Mouse (Mus musculus): ENCODE measurements around the gene Vwa5b1. TPM values are rescaled to one million over a fixed set of nuclear protein-coding genes. Genes with fewer than 3 reads are reported as not detected.
A peak's percentile ranks its signal among the peaks of the same experiment; 100 is the strongest.

Vwa5b1 gene
- polyA plus RNA-seq, 1 experiment from 2014 or later = 0.14 TPM

GRCm38 (mm10) chr4:138642272-138642671, 6.6 kb upstream of the Vwa5b1 start:
- Histone ChIP-seq H3K36me3 (no peaks in the 10 kb centered on the region), H3K27ac (no peak overlapping the region), H3K4me3 (no peak overlapping the region), H3K27me3 (ENCODE audit: low read depth, poor library complexity, severe bottlenecking) (no peaks in the 10 kb centered on the region), H3K9me3 (replicated peaks) (no peaks in the 10 kb centered on the region), H3K4me1 (no peaks in the 10 kb centered on the region)
- no peak for DNase-seq (ENCODE audit: low spot score)
- WGBS = 23% methylated on average over 4 of the region's 4 CpGs

DNA sequence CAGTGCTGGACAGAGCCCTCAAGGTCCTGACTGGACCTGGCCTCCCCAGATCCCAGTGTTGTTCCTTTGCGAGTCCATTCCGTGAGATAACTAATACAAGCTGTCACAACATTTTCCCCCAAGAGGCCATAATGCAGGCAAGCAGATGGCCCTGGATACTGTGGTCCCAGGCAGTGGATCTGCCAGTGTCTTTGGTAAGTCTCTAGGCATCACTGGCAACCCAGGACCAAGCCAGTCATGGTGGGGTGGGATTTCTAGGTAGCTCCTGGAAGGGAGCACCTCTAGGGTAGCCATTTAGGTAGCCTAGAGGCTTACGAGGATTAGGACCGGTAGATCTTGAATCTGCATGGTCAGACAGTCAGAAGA, 445 bp upstream of the Vwa5b1 start:
- no peaks in the 10 kb centered on the region for H3K9me3 ChIP-seq (replicated peaks)
- H3K27ac ChIP-seq = 0 out of 2 replicates have a peak overlapping the region, but pooled peaks have one; percentile 30
- no peaks in the 10 kb centered on the region for H3K27me3 ChIP-seq (ENCODE audit: low read depth, poor library complexity, severe bottlenecking)
- no peak for DNase-seq (ENCODE audit: low spot score)
- no peak overlapping the region for H3K4me3 ChIP-seq
- peaks cover 22% of the 10 kb centered on the region for H3K4me1 ChIP-seq
- WGBS = 39% methylated on average over 4 of the region's 4 CpGs
- H3K36me3 ChIP-seq = no peaks in the 10 kb centered on the region

DNA sequence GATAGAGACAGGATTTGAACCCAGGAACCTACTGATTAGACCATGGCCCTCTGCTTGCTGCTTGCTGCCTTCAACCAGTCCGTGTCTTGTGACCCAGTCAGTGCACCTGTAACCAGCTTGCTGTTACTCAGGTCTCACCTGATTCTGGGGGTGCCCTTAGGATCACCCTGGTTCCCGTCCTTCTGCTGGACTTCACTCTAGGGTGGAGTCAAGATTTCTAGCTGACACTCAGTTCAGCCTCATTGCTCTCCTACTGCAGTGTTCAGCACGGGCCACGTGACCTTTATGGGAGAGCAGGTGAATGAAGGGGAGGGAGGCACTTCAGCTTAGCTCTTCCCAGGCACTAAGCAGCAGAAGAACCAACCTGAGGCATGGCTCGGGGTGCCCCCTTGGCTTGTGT, 7.4 kb downstream of the Vwa5b1 start:
- H3K4me1 ChIP-seq = no peaks in the 10 kb centered on the region
- no peak overlapping the region for H3K4me3 ChIP-seq
- H3K27me3 ChIP-seq (ENCODE audit: low read depth, poor library complexity, severe bottlenecking) = no peaks in the 10 kb centered on the region
- WGBS = 70% methylated on average over 5 of the region's 5 CpGs
- H3K9me3 ChIP-seq (replicated peaks) = no peaks in the 10 kb centered on the region
- H3K36me3 ChIP-seq = no peaks in the 10 kb centered on the region
- H3K27ac ChIP-seq = no peak overlapping the region
- DNase-seq (ENCODE audit: low spot score) = no peak

DNA sequence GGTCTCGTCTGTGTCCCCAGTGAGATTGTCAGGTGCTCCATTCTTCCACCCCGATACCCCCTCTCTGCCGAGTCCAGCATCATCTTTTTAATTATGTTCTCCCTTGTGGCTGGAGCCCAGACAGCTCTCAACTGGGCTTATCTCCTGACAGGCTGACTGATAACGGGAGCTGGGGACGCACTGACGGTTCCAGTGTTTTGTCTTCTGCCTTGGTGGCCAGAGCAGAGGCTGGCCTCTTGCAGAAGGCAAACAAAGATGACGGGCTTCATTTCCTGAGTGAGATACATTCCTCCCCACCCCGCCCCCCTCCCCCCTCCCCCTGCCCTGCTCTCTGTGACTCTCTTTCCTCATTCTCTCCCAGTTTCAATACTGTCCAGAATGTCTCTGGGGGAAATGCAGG, 21.2 kb downstream of the Vwa5b1 start:
- no peak overlapping the region for H3K27ac ChIP-seq
- 13% methylated on average over 8 of the region's 8 CpGs for WGBS
- no peak overlapping the region for H3K4me3 ChIP-seq
- H3K36me3 ChIP-seq = no peaks in the 10 kb centered on the region
- no peaks in the 10 kb centered on the region for H3K9me3 ChIP-seq (replicated peaks)
- DNase-seq (ENCODE audit: low spot score) = no peak
- H3K4me1 ChIP-seq = peaks cover 15% of the 10 kb centered on the region
- H3K27me3 ChIP-seq (ENCODE audit: low read depth, poor library complexity, severe bottlenecking) = peaks cover 5% of the 10 kb centered on the region; the same call in 1 of the 2 replicates

DNA sequence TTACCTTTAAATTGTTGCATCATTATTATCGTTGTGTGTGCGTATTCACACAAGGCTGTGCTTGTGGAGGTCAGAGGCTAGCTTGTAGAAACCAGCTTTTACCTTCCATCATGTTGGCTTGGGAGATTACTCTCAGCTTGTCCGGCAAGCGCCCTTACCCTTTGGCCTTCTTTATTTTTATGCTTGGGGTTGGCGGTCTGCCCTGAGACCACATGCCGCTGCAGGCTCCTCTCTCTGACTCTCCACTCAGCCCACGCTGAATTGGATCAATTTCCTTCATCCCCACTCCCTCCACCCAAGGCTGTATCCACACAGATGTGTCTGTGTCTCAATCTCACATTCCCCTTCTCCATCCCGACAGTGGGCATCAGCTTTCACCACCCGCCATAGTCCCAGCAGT, 33.8 kb downstream of the Vwa5b1 start:
- Histone ChIP-seq H3K27ac (no peak overlapping the region), H3K27me3 (ENCODE audit: low read depth, poor library complexity, severe bottlenecking) (0 out of 2 replicates have a peak, but pooled peaks cover 19% of the 10 kb centered on the region), H3K4me1 (peaks cover under 1% of the 10 kb centered on the region; the same call in 1 of the 2 replicates), H3K36me3 (no peaks in the 10 kb centered on the region), H3K4me3 (no peak overlapping the region), H3K9me3 (replicated peaks) (no peaks in the 10 kb centered on the region)
- 87% methylated on average over 9 of the region's 9 CpGs for WGBS
- no peak for DNase-seq (ENCODE audit: low spot score)

DNA sequence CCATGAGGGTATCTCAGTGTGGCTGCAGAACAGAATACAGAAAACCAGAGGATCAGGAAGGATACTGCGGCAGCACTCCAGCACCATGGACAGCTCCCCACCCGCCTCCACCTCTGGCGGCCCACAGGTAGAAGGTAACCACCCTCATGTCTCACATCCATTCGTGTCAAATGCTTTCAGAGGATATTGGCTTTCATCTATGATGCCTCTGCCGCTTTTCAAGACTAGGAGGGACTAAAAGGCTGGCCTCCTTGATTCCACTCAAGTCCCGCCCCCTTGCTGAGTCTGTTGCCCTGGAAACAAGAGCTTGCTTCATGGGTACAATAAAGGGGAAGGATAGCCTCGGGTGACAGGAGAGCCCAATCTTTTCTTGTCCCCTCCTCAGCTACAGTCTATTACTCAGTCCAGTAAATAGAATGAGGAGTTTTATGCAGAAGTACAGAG, 37.8 kb downstream of the Vwa5b1 start:
- Histone ChIP-seq H3K4me1 (peaks cover 5% of the 10 kb centered on the region; the same call in 1 of the 2 replicates), H3K4me3 (no peak overlapping the region), H3K27me3 (ENCODE audit: low read depth, poor library complexity, severe bottlenecking) (0 out of 2 replicates have a peak, but pooled peaks cover under 1% of the 10 kb centered on the region), H3K27ac (no peak overlapping the region), H3K9me3 (replicated peaks) (no peaks in the 10 kb centered on the region), H3K36me3 (no peaks in the 10 kb centered on the region)
- DNase-seq (ENCODE audit: low spot score) = peak; percentile 83
- WGBS = 11% methylated on average over 7 of the region's 7 CpGs

DNA sequence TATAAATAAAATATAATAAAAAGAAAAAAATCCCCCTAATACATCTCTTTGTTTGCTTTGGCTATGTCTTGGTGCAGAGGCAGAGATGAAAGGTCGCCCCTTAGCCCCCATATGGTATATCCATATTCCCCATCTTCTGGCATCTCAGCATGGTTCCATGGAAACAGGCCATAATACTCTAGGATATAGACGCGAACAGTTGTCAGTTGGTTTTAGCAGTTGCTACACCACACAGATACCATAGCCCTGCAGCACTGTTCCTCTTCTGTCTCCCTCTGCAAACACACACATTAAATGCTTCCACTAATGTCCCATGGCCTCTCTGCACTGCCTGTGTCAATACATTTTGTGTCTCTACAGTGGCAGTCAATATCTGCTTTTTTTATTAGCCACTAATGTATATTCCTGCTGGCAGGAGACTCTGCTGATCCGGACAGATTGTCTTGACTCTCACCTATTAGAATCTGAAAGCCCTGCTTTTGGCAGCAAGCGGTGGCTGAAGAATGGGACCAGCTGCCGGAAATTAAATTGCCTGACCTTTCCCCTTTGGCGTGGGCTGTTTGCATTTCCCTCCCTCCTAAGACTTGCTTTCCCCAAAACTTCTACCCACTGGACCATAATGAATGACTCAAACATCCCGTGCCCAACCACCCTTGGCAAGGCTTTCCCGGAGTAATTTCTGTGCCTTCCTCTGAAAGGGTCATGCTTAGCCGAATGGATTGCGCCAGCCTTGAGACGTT, 39.1 kb downstream of the Vwa5b1 start:
- H3K27me3 ChIP-seq (ENCODE audit: low read depth, poor library complexity, severe bottlenecking) = no peaks in the 10 kb centered on the region
- no peak overlapping the region for H3K27ac ChIP-seq
- WGBS = 67% methylated on average over 12 of the region's 12 CpGs
- H3K36me3 ChIP-seq = no peaks in the 10 kb centered on the region
- no peak overlapping the region for H3K4me3 ChIP-seq
- H3K4me1 ChIP-seq = peaks cover 5% of the 10 kb centered on the region; the same call in 1 of the 2 replicates
- no peaks in the 10 kb centered on the region for H3K9me3 ChIP-seq (replicated peaks)
- no peak for DNase-seq (ENCODE audit: low spot score)

- no peaks in the 10 kb centered on the region for H3K9me3 ChIP-seq (replicated peaks)
- H3K36me3 ChIP-seq = no peaks in the 10 kb centered on the region
- peaks cover 7% of the 10 kb centered on the region for H3K27me3 ChIP-seq (ENCODE audit: low read depth, poor library complexity, severe bottlenecking)
- H3K27ac ChIP-seq = no peak overlapping the region
- H3K4me1 ChIP-seq = peaks cover 5% of the 10 kb centered on the region; the same call in 1 of the 2 replicates
- DNase-seq (ENCODE audit: low spot score) = no peak
- no peak overlapping the region for H3K4me3 ChIP-seq
These were observed 50.7 kb downstream of the Vwa5b1 start for GRCm38 (mm10) chr4:138584946-138585345.

DNA sequence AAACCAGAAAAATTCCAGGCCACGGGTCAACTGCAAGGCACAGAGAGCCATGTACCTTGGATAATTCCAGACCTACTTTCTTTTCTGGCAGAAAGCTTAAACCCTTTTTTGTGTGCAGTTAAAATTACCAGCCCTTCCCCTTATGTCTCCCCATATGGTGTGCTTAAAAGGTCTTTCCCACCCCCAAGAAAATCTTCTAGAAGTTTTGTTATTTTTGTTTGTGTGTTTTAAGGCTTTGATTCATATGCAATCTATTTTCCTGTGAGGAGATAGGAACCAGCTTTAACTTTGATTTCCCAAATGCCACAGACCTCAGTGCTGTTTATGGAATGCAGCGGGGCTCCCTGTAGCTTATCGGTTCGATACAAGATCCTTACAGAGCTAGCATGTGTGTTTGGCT, 53.2 kb downstream of the Vwa5b1 start:
- DNase-seq (ENCODE audit: low spot score) = no peak
- Histone ChIP-seq H3K4me1 (peaks cover 14% of the 10 kb centered on the region; the same call in 1 of the 2 replicates), H3K36me3 (no peaks in the 10 kb centered on the region), H3K4me3 (no peak overlapping the region), H3K9me3 (replicated peaks) (no peaks in the 10 kb centered on the region), H3K27me3 (ENCODE audit: low read depth, poor library complexity, severe bottlenecking) (peaks cover 7% of the 10 kb centered on the region), H3K27ac (no peak overlapping the region)
- WGBS = 86% methylated on average over 4 of the region's 4 CpGs

- no peaks in the 10 kb centered on the region for H3K36me3 ChIP-seq
- no peak overlapping the region for H3K4me3 ChIP-seq
- no peak for DNase-seq (ENCODE audit: low spot score)
- H3K27ac ChIP-seq = 0 out of 2 replicates have a peak overlapping the region, but pooled peaks have one; percentile 30
- peaks cover 27% of the 10 kb centered on the region for H3K4me1 ChIP-seq
- H3K27me3 ChIP-seq (ENCODE audit: low read depth, poor library complexity, severe bottlenecking) = 0 out of 2 replicates have a peak, but pooled peaks cover 7% of the 10 kb centered on the region
- WGBS = 77% methylated on average over 19 of the region's 19 CpGs
- H3K9me3 ChIP-seq (replicated peaks) = no peaks in the 10 kb centered on the region
These were observed 57.3 kb downstream of the Vwa5b1 start for GRCm38 (mm10) chr4:138578406-138578805.

DNA sequence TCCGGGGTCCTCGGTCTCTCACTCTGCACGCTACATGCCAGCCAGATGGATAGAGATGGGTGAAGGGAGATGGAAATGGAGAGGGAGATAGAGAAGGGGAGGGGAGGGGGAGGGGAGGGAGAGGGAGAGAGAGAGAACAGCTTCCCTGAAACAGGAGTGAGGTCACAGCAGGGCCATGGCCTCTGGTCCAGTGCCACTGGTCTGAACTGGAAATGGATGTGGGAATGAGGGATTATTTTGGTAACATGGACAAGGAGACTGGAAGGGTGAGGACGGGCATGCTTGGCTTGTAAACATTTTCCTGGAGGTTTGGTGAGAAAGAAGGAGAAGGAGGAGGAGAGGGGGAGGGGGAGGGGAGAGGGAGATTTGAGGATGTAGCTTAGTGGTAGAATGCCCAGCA, 59.0 kb downstream of the Vwa5b1 start:
- no peak for DNase-seq (ENCODE audit: low spot score)
- no peaks in the 10 kb centered on the region for H3K9me3 ChIP-seq (replicated peaks)
- 86% methylated on average over 3 of the region's 4 CpGs for WGBS
- no peaks in the 10 kb centered on the region for H3K36me3 ChIP-seq
- peaks cover 18% of the 10 kb centered on the region; the same call in 1 of the 2 replicates for H3K27me3 ChIP-seq (ENCODE audit: low read depth, poor library complexity, severe bottlenecking)
- no peak overlapping the region for H3K27ac ChIP-seq
- H3K4me3 ChIP-seq = no peak overlapping the region
- peaks cover 36% of the 10 kb centered on the region for H3K4me1 ChIP-seq

GRCm38 (mm10) chr4:138574800-138575606, 60.7 kb downstream of the Vwa5b1 start:
- 72% methylated on average over 13 of the region's 13 CpGs for WGBS

DNA sequence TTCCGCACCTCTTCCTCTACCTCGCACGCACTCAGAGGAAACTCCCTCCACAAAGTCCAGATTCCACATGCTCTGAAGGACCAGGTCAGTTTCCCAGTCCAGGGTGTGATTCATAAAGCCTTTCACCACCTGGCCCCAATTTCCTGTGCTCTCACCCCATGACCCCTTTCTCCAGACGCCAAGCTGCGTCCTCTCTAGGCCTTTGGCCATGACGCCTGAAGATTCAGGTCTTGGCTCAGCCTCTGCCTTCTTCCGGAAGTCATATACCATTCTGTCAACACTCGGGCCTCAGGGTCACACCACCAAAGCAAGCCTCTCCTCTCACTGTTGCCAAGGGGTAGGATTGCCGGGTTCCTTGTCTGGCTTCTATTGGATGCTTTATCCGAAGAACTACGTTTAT, 65.8 kb downstream of the Vwa5b1 start:
- H3K4me1 ChIP-seq = peaks cover 54% of the 10 kb centered on the region
- DNase-seq (ENCODE audit: low spot score) = peak; percentile 83
- H3K9me3 ChIP-seq (replicated peaks) = no peaks in the 10 kb centered on the region
- WGBS = 17% methylated on average over 11 of the region's 11 CpGs
- H3K27ac ChIP-seq = peak overlapping the region; percentile 68
- H3K27me3 ChIP-seq (ENCODE audit: low read depth, poor library complexity, severe bottlenecking) = peaks cover 22% of the 10 kb centered on the region; the same call in 1 of the 2 replicates
- H3K4me3 ChIP-seq = 0 out of 2 replicates have a peak overlapping the region, but pooled peaks have one; percentile 10
- no peaks in the 10 kb centered on the region for H3K36me3 ChIP-seq

More at GRCm38 (mm10) chr4:138574800-138575606, 60.7 kb downstream of the Vwa5b1 start:
- Histone ChIP-seq H3K27ac (no peak overlapping the region), H3K4me3 (no peak overlapping the region), H3K36me3 (no peaks in the 10 kb centered on the region), H3K9me3 (replicated peaks) (no peaks in the 10 kb centered on the region), H3K27me3 (ENCODE audit: low read depth, poor library complexity, severe bottlenecking) (peaks cover 23% of the 10 kb centered on the region; the same call in 1 of the 2 replicates), H3K4me1 (peaks cover 47% of the 10 kb centered on the region)
- DNase-seq (ENCODE audit: low spot score) = no peak
